Mouse (Mus musculus) activated CD4-positive, CD25-positive, alpha-beta regulatory T cell (primary cell): ENCODE measurements around the gene Sf3b6. TPM values are rescaled to one million over a fixed set of nuclear protein-coding genes. Genes with fewer than 3 reads are reported as not detected.

Experiments used
- polyA plus RNA-seq, 2 experiments: library from polyadenylated mRNA; unstranded; fragments of 100-300 nt; shearing (Covaris generic); gene quantifications; one replicate each; pipeline ENCODE4 v1.2.1; 2017

The Sf3b6 gene
- polyA plus RNA-seq = 100 to 1,000 TPM; 341 to 477 TPM

DNA sequence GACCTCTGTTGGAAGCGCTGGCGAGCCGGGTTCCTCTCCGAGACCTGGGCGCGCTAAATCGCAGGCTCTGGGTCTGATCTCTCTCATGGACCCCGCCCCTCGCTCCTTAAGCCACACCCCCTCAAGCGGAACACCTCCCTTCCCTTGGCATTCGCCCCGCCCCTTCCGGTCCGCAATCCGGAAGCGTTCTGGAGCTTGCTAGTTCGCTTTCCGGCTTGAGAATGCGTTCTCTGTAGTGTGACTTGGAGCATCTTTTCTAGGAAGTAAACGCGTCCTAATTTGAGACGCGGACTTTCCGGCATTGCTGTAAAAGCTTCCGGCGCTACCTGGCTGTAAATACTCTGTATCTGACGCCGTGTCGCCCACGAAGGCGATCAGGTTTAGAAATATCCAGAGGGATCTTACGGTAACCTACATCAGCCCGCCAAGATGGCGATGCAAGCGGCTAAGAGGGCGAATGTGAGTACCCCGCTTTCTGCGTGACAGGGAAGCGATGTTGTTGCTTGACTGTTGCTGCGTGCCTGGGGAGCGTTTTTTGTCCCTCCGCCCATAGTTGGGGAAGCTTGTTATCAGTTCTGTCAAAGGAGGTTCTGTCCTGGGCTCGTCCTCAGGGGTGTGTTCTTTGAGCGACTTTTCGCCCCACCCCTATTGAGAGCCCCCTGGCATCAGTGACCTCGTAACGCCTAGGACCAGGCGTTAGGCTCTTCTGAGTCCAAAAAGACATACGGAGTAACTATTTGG, at the start of gene Sf3b6:
Gene Sf3b6, plus strand, starts transcription at position 184 of the 741 bp plus-strand sequence.

GRCm38 (mm10) chr12:4768492-4769332, 48.6 kb upstream of the Sf3b6 start, which contains the start of the genes Pfn4 and Fam228b:
Pfn4 (plus strand) TSS chr12:4769022.
Fam228b (minus strand) TSS chr12:4769267.

DNA sequence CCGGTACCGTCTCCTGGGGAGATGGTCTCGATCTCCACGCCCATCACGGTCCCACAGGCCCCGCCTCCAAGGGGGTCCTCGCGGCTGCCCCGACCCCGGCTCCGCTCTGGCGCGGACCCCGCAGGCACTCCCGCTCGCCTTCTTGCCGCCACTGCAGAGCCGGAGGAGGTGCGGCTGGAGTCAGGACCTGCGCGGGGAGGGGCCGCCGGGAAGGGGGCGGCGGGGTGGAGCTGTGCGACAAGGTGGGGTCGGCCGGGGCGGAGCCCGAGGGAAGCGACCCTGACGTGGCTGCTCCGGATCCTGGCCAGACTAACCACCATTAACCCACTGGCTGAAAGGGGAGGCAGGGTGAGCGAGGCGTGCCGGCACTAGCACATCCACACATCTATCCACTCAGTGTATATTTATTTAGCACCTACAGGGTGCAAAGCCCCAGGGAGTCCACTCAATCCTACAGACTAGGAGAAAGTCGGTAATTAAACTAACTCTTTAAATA, 24.1 kb downstream of the Sf3b6 start, which contains the start of gene Fkbp1b:
Gene Fkbp1b, minus strand, starts transcription at position 200 of the 496 bp plus-strand sequence.

GRCm38 (mm10) chr12:4842890-4843597, 25.7 kb downstream of the Sf3b6 start, which contains the start of gene Wdcp:
Wdcp (plus strand) TSS chr12:4843303.

GRCm38 (mm10) chr12:4874161-4874927, 57.0 kb downstream of the Sf3b6 start, which contains the start of gene Mfsd2b:
Mfsd2b (minus strand) TSS chr12:4874359.

Other genes starting within 250 kb of the Sf3b6 start
- 100 to 1,000 TPM; 130 to 168 TPM for gene Itsn2, start 224.9 kb upstream of the Sf3b6 start, polyA plus RNA-seq
- not detected for gene Gm3625, start 224.6 kb upstream of the Sf3b6 start, polyA plus RNA-seq
- under 1 TPM in 1 of 2 experiments, not detected in 1; 0.55 TPM for gene Fam228a, start 79.1 kb upstream of the Sf3b6 start, polyA plus RNA-seq
- 1 to 10 TPM in 1 of 2 experiments, under 1 TPM in 1; 0.43 to 1.5 TPM for gene Pfn4, start 48.5 kb upstream of the Sf3b6 start, polyA plus RNA-seq
- gene Fam228b, start 48.3 kb upstream of the Sf3b6 start, polyA plus RNA-seq = 1 to 10 TPM in 1 of 2 experiments, not detected in 1; 1.2 TPM
- 1 to 10 TPM in 1 of 2 experiments, not detected in 1; 1.4 TPM for gene Fkbp1b, start 24.0 kb downstream of the Sf3b6 start, polyA plus RNA-seq
- gene Wdcp, start 25.8 kb downstream of the Sf3b6 start, polyA plus RNA-seq = 10 to 100 TPM in 1 of 2 experiments, 1 to 10 TPM in 1; 9.4 to 10.3 TPM
- gene Mfsd2b, start 56.8 kb downstream of the Sf3b6 start, polyA plus RNA-seq = under 1 TPM; 0.70 to 0.93 TPM
- 10 to 100 TPM; 34.2 to 37.8 TPM for gene Ubxn2a, start 90.2 kb downstream of the Sf3b6 start, polyA plus RNA-seq
- gene Atad2b, start 99.8 kb downstream of the Sf3b6 start, polyA plus RNA-seq = 10 to 100 TPM; 51.5 to 54.2 TPM